Mouse (Mus musculus) olfactory bulb, adult 2 months (tissue): ENCODE measurements around the gene Pi4ka.

Experiments
- CTCF ChIP-seq: fragments of 200-500 bp; IDR thresholded peaks from 2 replicates; pipeline ENCODE4 v1.5.1; 2012; ENCODE audit warnings: low read depth, mild to moderate bottlenecking, low read length, moderate library complexity; ENCODE audit not compliant: insufficient read depth
- POLR2A ChIP-seq: fragments of 200-500 bp; IDR thresholded peaks from 2 replicates; pipeline ENCODE4 v1.6.1; 2012; ENCODE audit warnings: mild to moderate bottlenecking, low read depth, low read length, moderate library complexity; ENCODE audit not compliant: insufficient read depth

DNA sequence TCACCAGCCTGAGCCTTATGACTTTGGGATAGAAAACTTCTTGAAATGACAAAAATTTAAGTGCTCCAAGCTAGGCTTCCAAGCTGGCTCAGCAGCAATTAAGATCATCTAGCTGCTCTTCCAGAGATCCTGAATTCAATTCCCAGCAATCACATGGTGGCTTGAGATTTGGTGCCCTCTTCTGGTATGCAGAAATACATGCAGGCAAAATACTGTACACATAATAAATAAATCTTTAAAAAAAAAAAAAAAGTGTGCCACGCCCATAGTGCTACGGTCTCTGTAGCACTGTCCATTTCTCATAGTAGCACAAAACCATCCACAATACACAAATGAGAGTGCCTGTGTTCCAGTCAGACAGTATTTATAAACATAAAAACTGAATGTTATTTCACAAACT, 26.5 kb upstream of the Pi4ka start:
- TF ChIP-seq CTCF (no peak), POLR2A (no peak)
